Comparison of ENCODE assay signal across 4 mouse cellular contexts in the genomic region with DNA sequence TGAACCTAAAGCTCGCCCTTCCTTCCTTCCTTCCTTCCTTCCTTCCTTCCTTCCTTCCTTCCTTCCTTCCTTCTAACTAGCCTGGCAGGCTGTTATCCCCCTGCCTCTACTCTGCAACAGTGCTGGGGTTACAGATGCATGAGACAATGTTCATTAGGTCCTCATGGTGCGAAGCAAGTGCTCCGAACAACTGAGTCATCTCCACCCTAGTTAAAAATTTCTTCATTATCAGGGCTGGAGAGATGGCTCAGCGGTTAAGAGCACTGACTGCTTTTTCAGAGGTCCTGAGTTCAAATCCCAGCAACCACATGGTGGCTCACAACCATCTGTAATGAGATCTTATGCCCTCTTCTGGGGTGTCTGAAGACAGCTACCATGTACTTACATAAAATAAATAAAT. TPM values are rescaled to one million over a fixed set of nuclear protein-coding genes. Genes with fewer than 3 reads are reported as not detected.
DNase-seq lines count a peak whose midpoint lies in the region; TF ChIP-seq lines count a peak whose summit lies in the region.
"Not testable (repeated sequence)": the region's sequence is repeated elsewhere in the genome, so short reads cannot be mapped to it uniquely, and the experiment has no call there.
"Had no signal": no experiment of that assay in that cellular context is flagged by ENCODE, and none has a peak within 500 bp of the region (broad histone marks: within the 10 kb centered on the region; RNA-seq: fewer than 3 reads in every experiment).

No protein-coding gene starts in this region.

- H3K4me3 ChIP-seq in MEL (ENCODE audit: control insufficient read depth in 1 of 2, insufficient read depth in 1 of 2, low read depth in 2 of 2, low read length in 2 of 2), result not testable (repeated sequence)

- not testable (repeated sequence) for H3K4me1 ChIP-seq in MEL (ENCODE audit: control insufficient read depth in 1 of 2, insufficient read depth in 2 of 2, low read length in 2 of 2)

- DNase-seq in MEL (ENCODE audit: low read depth, low spot score), result not testable (repeated sequence)
- DNase-seq in heart, adult 11 months, result peak; percentile 67

- TF ChIP-seq EP300 in MEL (IDR thresholded peaks at IDR 0.05; ENCODE audit: low read depth in 1 of 2, low read length in 2 of 2), result not testable (repeated sequence)

- not testable (repeated sequence) for TF ChIP-seq POLR2A in MEL (IDR thresholded peaks at IDR 0.05; ENCODE audit: control insufficient read depth in 1 of 2, insufficient read depth in 1 of 2, low read depth in 1 of 2, low read length in 2 of 2, poor library complexity in 1 of 2)

- H3K9me3 ChIP-seq in MEL (replicated peaks; ENCODE audit: insufficient read depth, low read length), result not testable (repeated sequence)

- peaks cover 15 to 19% of the 10 kb centered on the region in 2 experiments for H3K36me3 ChIP-seq in MEL (ENCODE audit: control insufficient read depth in 1 of 2, insufficient read depth in 2 of 2, low read length in 2 of 2)

- TF ChIP-seq RAD21 in MEL (IDR thresholded peaks at IDR 0.05; ENCODE audit: low read depth, low read length), result not testable (repeated sequence)

- H3K9ac ChIP-seq in MEL (ENCODE audit: control insufficient read depth, low read depth, low read length, poor library complexity, severe bottlenecking), result not testable (repeated sequence)

- TF ChIP-seq CTCF in MEL (IDR thresholded peaks at IDR 0.05 in 2 of 3, conservative IDR thresholded peaks at IDR 0.05 in 1 of 3; ENCODE audit: control insufficient read depth in 1 of 3, insufficient read depth in 1 of 3, low read depth in 2 of 3, low read length in 3 of 3, poor library complexity in 1 of 3, severe bottlenecking in 1 of 3), result not testable (repeated sequence)

- H3K27me3 ChIP-seq in MEL (ENCODE audit: control insufficient read depth in 1 of 2, insufficient read depth in 2 of 2, low read length in 2 of 2), result not testable (repeated sequence)

- not testable (repeated sequence) for H3K79me2 ChIP-seq in MEL (ENCODE audit: control insufficient read depth, insufficient read depth, low read length, poor library complexity)

- H3K27ac ChIP-seq in MEL (ENCODE audit: control insufficient read depth, low read depth, low read length), result not testable (repeated sequence)

TF ChIP-seq in MEL, 35 proteins besides CTCF, POLR2A, EP300 and RAD21:
- TF ChIP-seq TBP (IDR thresholded peaks at IDR 0.05; ENCODE audit: low read depth, low read length), result peak; percentile 61; the same call in 1 of the 2 replicates

RNA-seq across cellular contexts. Expression of a gene that starts 12.4 kb away (rescaled TPM):
- total RNA-seq in MEL (2012; rRNA removed), result 16.9 and 31.9 TPM in 2 replicates
- 100 to 1,000 TPM in 1 of 2 experiments, not detected in 1; 117 TPM for polyA plus RNA-seq in MEL (2012; ENCODE audit: insufficient read depth in 1 of 2, insufficient read length in 2 of 2, low read depth in 1 of 2, low replicate concordance in 2 of 2, missing spikeins in 1 of 2)

RNA-seq across cellular contexts. Expression of a gene that starts 20.9 kb away (rescaled TPM):
- 20.3 and 22.8 TPM in 2 replicates for total RNA-seq in MEL (2012; rRNA removed)
- 10 to 100 TPM in 1 of 2 experiments, not detected in 1; 21.9 TPM for polyA plus RNA-seq in MEL (2012; ENCODE audit: insufficient read depth in 1 of 2, insufficient read length in 2 of 2, low read depth in 1 of 2, low replicate concordance in 2 of 2, missing spikeins in 1 of 2)

RNA-seq across cellular contexts. Expression of a gene that starts 30.6 kb away (rescaled TPM):
- 9.9 and 11.2 TPM in 2 replicates for total RNA-seq in MEL (2012; rRNA removed)
- 10 to 100 TPM; 15.3 to 44.3 TPM for polyA plus RNA-seq in MEL (2012; ENCODE audit: insufficient read depth in 1 of 2, insufficient read length in 2 of 2, low read depth in 1 of 2, low replicate concordance in 2 of 2, missing spikeins in 1 of 2)

RNA-seq across cellular contexts. Expression of a gene that starts 43.5 kb away (rescaled TPM):
- 16.5 and 22.6 TPM in 2 replicates for total RNA-seq in MEL (2012; rRNA removed)
- 10 to 100 TPM in 1 of 2 experiments, not detected in 1; 12.6 TPM for polyA plus RNA-seq in MEL (2012; ENCODE audit: insufficient read depth in 1 of 2, insufficient read length in 2 of 2, low read depth in 1 of 2, low replicate concordance in 2 of 2, missing spikeins in 1 of 2)

RNA-seq across cellular contexts. Expression of a gene that starts 45.2 kb away (rescaled TPM):
- 2.1 and 3.0 TPM in 2 replicates for total RNA-seq in MEL (2012; rRNA removed)
- 1 to 10 TPM in 1 of 2 experiments, not detected in 1; 6.8 TPM for polyA plus RNA-seq in MEL (2012; ENCODE audit: insufficient read depth in 1 of 2, insufficient read length in 2 of 2, low read depth in 1 of 2, low replicate concordance in 2 of 2, missing spikeins in 1 of 2)
- polyA plus RNA-seq: activated CD4-positive, CD25-positive, alpha-beta regulatory T cell, adult 4 months; CD4-positive, CD25-positive, alpha-beta regulatory T cell, adult 4 months had no signal
